Mouse (Mus musculus) C2C12 (cell line): ENCODE measurements around the gene Ddit4l.
"Not testable (repeated sequence)": the region's sequence is repeated elsewhere in the genome, so short reads cannot be mapped to it uniquely, and the experiment has no call there.

ENCODE experiments used
- CEBPB ChIP-seq: IDR thresholded peaks from one replicate; pipeline ENCODE4 v1.6.1; 2011; ENCODE audit warnings: low read depth, mild to moderate bottlenecking, control low read depth, moderate library complexity
- CTCF ChIP-seq: IDR thresholded peaks from one replicate; pipeline ENCODE4 v1.5.1; 2011; ENCODE audit not compliant: control insufficient read depth, insufficient read depth, insufficient read length
- FOSL1 ChIP-seq: IDR thresholded peaks from one replicate; pipeline ENCODE4 v1.8.0; 2011; ENCODE audit warnings: mild to moderate bottlenecking, low read length; ENCODE audit not compliant: poor library complexity, insufficient read depth, severe bottlenecking
- MAX ChIP-seq: IDR thresholded peaks from one replicate; pipeline ENCODE4 v1.6.1; 2011; ENCODE audit warnings: mild to moderate bottlenecking, control low read depth
- MYOD1 ChIP-seq: IDR thresholded peaks from one replicate; pipeline ENCODE4 v1.6.1; 2011; ENCODE audit warnings: low read depth; ENCODE audit not compliant: control insufficient read depth, insufficient read length
- MYOG ChIP-seq: IDR thresholded peaks from one replicate; pipeline ENCODE4 v1.6.1; 2011; ENCODE audit not compliant: control insufficient read depth, insufficient read length; ENCODE audit errors: extremely low read depth
- USF1 ChIP-seq: IDR thresholded peaks from one replicate; pipeline ENCODE4 v1.6.1; 2011; ENCODE audit warnings: low read depth, mild to moderate bottlenecking, control low read depth, moderate library complexity

DNA sequence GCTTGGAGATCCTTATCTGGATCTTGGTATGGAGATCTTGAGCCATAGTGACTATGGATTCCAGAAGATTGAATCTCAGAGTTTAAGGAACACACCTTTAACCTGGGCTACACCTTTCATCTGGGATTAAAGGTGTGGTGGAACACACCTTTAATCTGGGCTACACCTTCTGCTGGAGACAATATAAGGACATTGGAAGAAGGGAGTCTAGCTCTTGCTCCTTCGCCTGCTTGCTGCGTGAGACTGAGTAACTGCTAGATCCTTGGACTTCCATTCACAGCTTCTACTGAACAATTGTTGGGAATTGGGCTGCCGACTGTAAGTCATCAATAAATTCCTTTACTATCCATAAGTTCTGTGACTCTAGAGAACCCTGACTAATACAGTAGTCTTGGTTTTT lies at the start of gene Ddit4l:
- not testable (repeated sequence) for TF ChIP-seq CTCF, CEBPB, MYOD1, MAX, FOSL1, USF1, MYOG
